15 mouse cellular contexts compared by ENCODE assay signal in the genomic region with DNA sequence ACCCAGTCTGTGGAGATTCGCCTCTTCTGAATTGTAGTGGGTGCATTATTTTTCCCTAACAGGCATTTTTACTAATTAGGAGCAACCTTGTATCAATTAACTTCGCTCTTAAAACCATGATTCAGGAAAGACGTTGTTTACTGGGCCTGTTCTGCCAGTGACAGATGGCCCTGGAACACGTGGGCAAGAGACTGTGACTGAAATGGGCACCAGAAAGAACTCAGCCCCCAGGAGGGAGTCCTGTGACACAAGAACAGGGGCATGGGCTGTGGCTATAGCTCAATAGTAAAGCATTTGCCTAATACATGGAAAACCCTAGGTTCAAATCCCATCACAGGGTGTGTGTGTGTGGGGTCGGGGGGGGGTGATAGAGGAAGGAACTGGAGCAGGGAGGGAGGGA. TPM values are rescaled to one million over a fixed set of nuclear protein-coding genes. Genes with fewer than 3 reads are reported as not detected.
DNase-seq lines count a peak whose midpoint lies in the region; ATAC-seq lines count a peak whose summit lies in the region.
"Had no signal": no experiment of that assay in that cellular context is flagged by ENCODE, and none has a peak within 500 bp of the region (broad histone marks: within the 10 kb centered on the region; RNA-seq: fewer than 3 reads in every experiment).

No protein-coding gene starts in this region.

- WGBS in midbrain, embryonic 14.5 days = 64% methylated on average over 5 of the region's 5 CpGs
- 78% methylated on average over 5 of the region's 5 CpGs for WGBS in midbrain, embryonic 11.5 days

- peak; percentile 35 for DNase-seq in midbrain, embryonic 14.5 days
- no peak for DNase-seq in midbrain, embryonic 11.5 days (ENCODE audit: low spot score, missing footprints)
- DNase-seq in cerebellum, adult 11-12 months = peak; percentile 91
- peak; percentile 87 to 90 for DNase-seq in cerebellum, postnatal 25 days
- peak; percentile 78 for DNase-seq in layer of hippocampus, adult 9-11 months
- DNase-seq in adrenal gland, postnatal 10 days = no peak
- DNase-seq in heart, adult 11 months = no peak
- DNase-seq in embryo, embryonic 11 days = no peak
- DNase-seq: heart, postnatal 36 days; kidney, adult 8-10 months; lung, postnatal 36 days had no signal

- H3K27me3 ChIP-seq in midbrain, embryonic 14.5 days (ENCODE audit: control insufficient read depth, insufficient read depth, low read length) = no peaks in the 10 kb centered on the region
- no peaks in the 10 kb centered on the region for H3K27me3 ChIP-seq in midbrain, embryonic 11.5 days (ENCODE audit: control insufficient read depth, insufficient read depth, low read length)
- H3K27me3 ChIP-seq: embryonic facial prominence, embryonic 12.5 days; liver, embryonic 15.5 days; midbrain, embryonic 15.5 days had no signal

- H3K4me2 ChIP-seq in midbrain, embryonic 14.5 days (ENCODE audit: low read length) = no peak overlapping the region
- H3K4me2 ChIP-seq in midbrain, embryonic 11.5 days = no peak overlapping the region
- H3K4me2 ChIP-seq: embryonic facial prominence, embryonic 12.5 days; liver, embryonic 15.5 days; midbrain, embryonic 15.5 days had no signal

- ATAC-seq in midbrain, embryonic 14.5 days (ENCODE audit: low FRiP score, low TSS enrichment) = no peak
- no peak for ATAC-seq in midbrain, embryonic 11.5 days (ENCODE audit: low FRiP score)
- ATAC-seq: CD4-positive, CD25-positive, alpha-beta regulatory T cell, adult 4 months; midbrain, embryonic 15.5 days had no signal

- no peaks in the 10 kb centered on the region for H3K4me1 ChIP-seq in midbrain, embryonic 14.5 days (ENCODE audit: control insufficient read depth, insufficient read depth, low read length)
- no peaks in the 10 kb centered on the region for H3K4me1 ChIP-seq in midbrain, embryonic 11.5 days (ENCODE audit: control insufficient read depth, insufficient read depth, low read length)
- H3K4me1 ChIP-seq: embryonic facial prominence, embryonic 12.5 days; liver, embryonic 15.5 days; midbrain, embryonic 15.5 days had no signal

- H3K4me3 ChIP-seq in midbrain, embryonic 14.5 days (replicated peaks; ENCODE audit: low read depth, low read length) = no peak overlapping the region
- no peak overlapping the region for H3K4me3 ChIP-seq in midbrain, embryonic 11.5 days (ENCODE audit: low read depth, low read length)
- H3K4me3 ChIP-seq: embryonic facial prominence, embryonic 12.5 days; liver, embryonic 15.5 days; midbrain, embryonic 15.5 days had no signal

- H3K9ac ChIP-seq in midbrain, embryonic 14.5 days (replicated peaks; ENCODE audit: low read length) = no peak overlapping the region
- H3K9ac ChIP-seq in midbrain, embryonic 11.5 days (ENCODE audit: low read length) = no peak overlapping the region
- H3K9ac ChIP-seq: embryonic facial prominence, embryonic 12.5 days; liver, embryonic 15.5 days; midbrain, embryonic 15.5 days had no signal

- no peaks in the 10 kb centered on the region for H3K36me3 ChIP-seq in midbrain, embryonic 14.5 days (ENCODE audit: control insufficient read depth, insufficient read depth, low read length)
- H3K36me3 ChIP-seq in midbrain, embryonic 11.5 days (ENCODE audit: control insufficient read depth, insufficient read depth, low read length) = no peaks in the 10 kb centered on the region
- H3K36me3 ChIP-seq: embryonic facial prominence, embryonic 12.5 days; liver, embryonic 15.5 days; midbrain, embryonic 15.5 days had no signal

- H3K27ac ChIP-seq in midbrain, embryonic 14.5 days (replicated peaks; ENCODE audit: low read depth, low read length) = no peak overlapping the region
- H3K27ac ChIP-seq in midbrain, embryonic 11.5 days (ENCODE audit: low read depth, low read length) = no peak overlapping the region
- H3K27ac ChIP-seq: embryonic facial prominence, embryonic 12.5 days; liver, embryonic 15.5 days; midbrain, embryonic 15.5 days had no signal

- no peaks in the 10 kb centered on the region for H3K9me3 ChIP-seq in midbrain, embryonic 14.5 days (ENCODE audit: control insufficient read depth, low read length)
- no peaks in the 10 kb centered on the region for H3K9me3 ChIP-seq in midbrain, embryonic 11.5 days (ENCODE audit: control insufficient read depth, low read length)
- H3K9me3 ChIP-seq: embryonic facial prominence, embryonic 12.5 days; liver, embryonic 15.5 days; midbrain, embryonic 15.5 days had no signal

RNA-seq across cellular contexts. Expression of gene Kif1b, which starts 9.9 kb away (rescaled TPM):
- polyA plus RNA-seq in midbrain, embryonic 14.5 days (2014; fragmentation: Nextera tagmentation; extraction: Ambion mirVana) = 152 and 202 TPM in 2 replicates
- polyA plus RNA-seq in midbrain, embryonic 11.5 days (2014; fragmentation: Nextera tagmentation; extraction: Ambion mirVana) = 94.6 and 95.0 TPM in 2 replicates
- total RNA-seq in adrenal gland, postnatal 10 days (2021) = 100 to 1,000 TPM; 105 to 154 TPM

Comparison
In these comparisons a context has a peak if more than half of its experiments do, and no peak if none do; other contexts are left out.
1. DNase-seq: peak in midbrain, embryonic 14.5 days (single experiment), cerebellum, adult 11-12 months (single experiment), cerebellum, postnatal 25 days (2 of 2) and layer of hippocampus, adult 9-11 months (single experiment); none in midbrain, embryonic 11.5 days (single experiment), adrenal gland, postnatal 10 days (single experiment), heart, adult 11 months (single experiment) and embryo, embryonic 11 days (single experiment).